Mouse (Mus musculus) liver, adult 2 months (tissue): Measurements from ENCODE around the gene Tph2. TPM values are rescaled to one million over a fixed set of nuclear protein-coding genes. Genes with fewer than 3 reads are reported as not detected.
A peak's percentile ranks its signal among the peaks of the same experiment; 100 is the strongest.

ENCODE experiments used
- DNase-seq: peaks from one replicate; pipeline ENCODE4 v3.0.0-alpha.2; 2011; ENCODE audit warnings: low read depth, low spot score; ENCODE audit errors: extremely low read depth
- H3K27ac ChIP-seq: fragments of 200-500 bp; replicated peaks from 2 replicates; pipeline ENCODE4 v1.5.1; 2012; ENCODE audit warnings: low read depth, mild to moderate bottlenecking, control low read depth, inconsistent platforms, low read length; ENCODE audit not compliant: insufficient read depth
- H3K27me3 ChIP-seq: fragments of 200-500 bp; 2 replicates; pipeline ENCODE4 v1.6.1; 2012; ENCODE audit warnings: mild to moderate bottlenecking, moderate library complexity, low read length, inconsistent platforms; ENCODE audit not compliant: control insufficient read depth, insufficient read depth
- H3K36me3 ChIP-seq: fragments of 200-500 bp; 2 replicates; pipeline ENCODE4 v1.6.1; 2012; ENCODE audit warnings: low read length, inconsistent platforms; ENCODE audit not compliant: control insufficient read depth, insufficient read depth
- H3K4me1 ChIP-seq: fragments of 200-500 bp; 2 replicates; pipeline ENCODE4 v1.6.1; 2011; ENCODE audit warnings: low read length; ENCODE audit not compliant: control insufficient read depth, insufficient read depth
- H3K4me3 ChIP-seq: fragments of 200-500 bp; 2 replicates; pipeline ENCODE4 v1.5.1; 2011; ENCODE audit warnings: low read depth, mild to moderate bottlenecking, control low read depth, low read length, moderate library complexity; ENCODE audit not compliant: insufficient read depth
- H3K79me2 ChIP-seq: fragments of 200-500 bp; 2 replicates; pipeline ENCODE4 v1.6.1; 2012; ENCODE audit warnings: inconsistent platforms, mild to moderate bottlenecking, low read length, moderate library complexity; ENCODE audit not compliant: control insufficient read depth, insufficient read depth
- H3K9ac ChIP-seq: fragments of 200-500 bp; 2 replicates; pipeline ENCODE4 v1.6.1; 2012; ENCODE audit warnings: low read depth, mild to moderate bottlenecking, control low read depth, inconsistent platforms, low read length
- CTCF ChIP-seq: fragments of 200-500 bp; IDR thresholded peaks from 2 replicates; pipeline ENCODE4 v1.5.1; 2011; ENCODE audit warnings: low read depth, low read length, control low read depth
- POLR2A ChIP-seq: fragments of 200-500 bp; IDR thresholded peaks from 2 replicates; pipeline ENCODE4 v1.6.1; 2011; ENCODE audit warnings: low read length, control low read depth; ENCODE audit not compliant: insufficient read depth; ENCODE audit errors: extremely low read depth
- WGBS: fragments of 180-500 bp; shearing (Covaris S2); methylation state at CpG from one replicate; pipeline ENCODE4 v1.1.7; 2018; 5-methylcytosine and 5-hydroxymethylcytosine counted together
- polyA plus RNA-seq: library from polyadenylated mRNA; depleted of rRNA; stranded (reverse); fragments of >200 nt; gene quantifications from 2 replicates; pipeline ENCODE4 v1.2.3, GENCODE M21; 2012; rRNA removed
- total RNA-seq: library from RNA; depleted of rRNA; stranded (reverse); fragments of >200 nt; gene quantifications from 2 replicates; pipeline ENCODE4 v1.2.3, GENCODE M21; 2014; rRNA removed

The Tph2 gene
- total and polyA plus RNA-seq, 2 experiments, result not detected

GRCm38 (mm10) chr10:115035748-115036147, 149.1 kb downstream of the Tph2 start:
- no peaks in the 10 kb centered on the region for H3K79me2 ChIP-seq
- TF ChIP-seq POLR2A, result no peak
- TF ChIP-seq CTCF, result no peak
- DNase-seq, result peak; percentile 79
- H3K27me3 ChIP-seq, result no peaks in the 10 kb centered on the region
- H3K4me1 ChIP-seq, result peaks cover 3% of the 10 kb centered on the region
- no peak overlapping the region for H3K9ac ChIP-seq
- no peak overlapping the region for H3K4me3 ChIP-seq
- H3K27ac ChIP-seq, result no peak overlapping the region; the same call in 1 of the 2 replicates
- 32% methylated on average over 9 of the region's 9 CpGs for WGBS
- H3K36me3 ChIP-seq, result no peaks in the 10 kb centered on the region

Other genes with a start within 250 kb of the Tph2 start
- gene Tbc1d15, start 66.4 kb upstream of the Tph2 start, total RNA-seq, result 46.2 and 49.9 TPM in 2 replicates
- 6.7 and 7.7 TPM in 2 replicates for gene Tbc1d15, start 66.4 kb upstream of the Tph2 start, polyA plus RNA-seq
- 14.7 and 16.5 TPM in 2 replicates for gene Rab21, start 130.6 kb upstream of the Tph2 start, total RNA-seq
- gene Rab21, start 130.6 kb upstream of the Tph2 start, polyA plus RNA-seq, result 18.0 and 19.0 TPM in 2 replicates
- gene Tmem19, start 177.5 kb upstream of the Tph2 start, total RNA-seq, result 30.8 and 36.7 TPM in 2 replicates
- 41.8 and 47.4 TPM in 2 replicates for gene Tmem19, start 177.5 kb upstream of the Tph2 start, polyA plus RNA-seq
- gene Thap2, start 199.4 kb upstream of the Tph2 start, total RNA-seq, result 6.6 and 8.7 TPM in 2 replicates
- gene Thap2, start 199.4 kb upstream of the Tph2 start, polyA plus RNA-seq, result 2.5 and 3.8 TPM in 2 replicates
- 28.3 and 31.6 TPM in 2 replicates for gene Zfc3h1, start 199.9 kb upstream of the Tph2 start, total RNA-seq
- gene Zfc3h1, start 199.9 kb upstream of the Tph2 start, polyA plus RNA-seq, result 6.0 and 7.9 TPM in 2 replicates